Mouse (Mus musculus) midbrain, embryonic 12.5 days (tissue): ENCODE measurements around the gene Tfb1m. TPM values are rescaled to one million over a fixed set of nuclear protein-coding genes. Genes with fewer than 3 reads are reported as not detected.

ENCODE experiments used
- ATAC-seq: fragments of 200-750 bp; cut with Nextera tagmentation; 2 replicates; pipeline ENCODE4 v1.8.0; 2017; ENCODE audit warnings: low read depth, moderate TSS enrichment, moderate library complexity; ENCODE audit not compliant: low FRiP score
- H3K27ac ChIP-seq: fragments of 300-500 bp; sonication (generic); replicated peaks from 2 replicates; pipeline ENCODE4 v1.5.1; 2016; ENCODE audit warnings: mild to moderate bottlenecking
- H3K27me3 ChIP-seq: fragments of 300-500 bp; sonication (generic); 2 replicates; pipeline ENCODE4 v1.6.1; 2016; ENCODE audit warnings: mild to moderate bottlenecking
- H3K36me3 ChIP-seq: fragments of 300-500 bp; sonication (generic); 2 replicates; pipeline ENCODE4 v1.6.1; 2016
- H3K4me1 ChIP-seq: fragments of 300-500 bp; sonication (generic); 2 replicates; pipeline ENCODE4 v1.6.1; 2016
- H3K4me2 ChIP-seq: fragments of 300-500 bp; sonication (generic); replicated peaks from 2 replicates; pipeline ENCODE4 v1.6.1; 2016; ENCODE audit warnings: mild to moderate bottlenecking, moderate library complexity
- H3K4me3 ChIP-seq: fragments of 300-500 bp; sonication (generic); 2 replicates; pipeline ENCODE4 v1.5.1; 2016; ENCODE audit warnings: mild to moderate bottlenecking
- H3K9ac ChIP-seq: fragments of 300-500 bp; sonication (generic); replicated peaks from 2 replicates; pipeline ENCODE4 v1.6.1; 2016; ENCODE audit warnings: mild to moderate bottlenecking, moderate library complexity
- H3K9me3 ChIP-seq: fragments of 300-500 bp; sonication (generic); 2 replicates; pipeline ENCODE4 v1.6.1; 2016; ENCODE audit warnings: mild to moderate bottlenecking
- WGBS: fragments of 180-500 bp; shearing (Covaris S2); methylation state at CpG from one replicate; pipeline ENCODE4 v1.1.7; 2016; 5-methylcytosine and 5-hydroxymethylcytosine counted together
- polyA plus RNA-seq: library from polyadenylated mRNA; unstranded; fragments of >200 nt; fragmentation: Nextera tagmentation; extraction: Ambion mirVana; gene quantifications from 2 replicates; pipeline ENCODE4 v1.2.1, GENCODE M21; 2016

Gene Tfb1m
- polyA plus RNA-seq, result 15.9 and 16.3 TPM in 2 replicates

GRCm38 (mm10) chr17:3557331-3558311 lies at the start of gene Tfb1m:
Tfb1m (minus strand) TSS chr17:3557781.
- ATAC-seq, result peak; percentile 100
- Histone ChIP-seq H3K9me3 (no peaks in the 10 kb centered on the region), H3K4me1 (peaks cover 8% of the 10 kb centered on the region), H3K4me2 (peak within 1 kb of the TSS; percentile 66), H3K9ac (peak within 1 kb of the TSS; percentile 53), H3K27me3 (no peaks in the 10 kb centered on the region), H3K36me3 (no peaks in the 10 kb centered on the region), H3K27ac (peak within 1 kb of the TSS; percentile 76), H3K4me3 (peak within 1 kb of the TSS; percentile 65)
- WGBS, result under 1% methylated on average over 60 of the region's 60 CpGs

GRCm38 (mm10) chr17:3602954-3603672 lies 45.5 kb upstream of the Tfb1m start:
- no peak overlapping the region for H3K4me2 ChIP-seq
- WGBS, result 91% methylated on average over 6 of the region's 6 CpGs
- no peaks in the 10 kb centered on the region for H3K36me3 ChIP-seq
- H3K27ac ChIP-seq, result no peak overlapping the region
- H3K9ac ChIP-seq, result no peak overlapping the region
- no peak overlapping the region for H3K4me3 ChIP-seq
- no peaks in the 10 kb centered on the region for H3K27me3 ChIP-seq
- no peak for ATAC-seq
- no peaks in the 10 kb centered on the region for H3K9me3 ChIP-seq
- H3K4me1 ChIP-seq, result no peaks in the 10 kb centered on the region

- ATAC-seq, result no peak
- Histone ChIP-seq H3K27ac (no peak overlapping the region), H3K4me3 (no peak overlapping the region), H3K4me2 (no peak overlapping the region), H3K9me3 (no peaks in the 10 kb centered on the region), H3K9ac (no peak overlapping the region), H3K4me1 (no peaks in the 10 kb centered on the region), H3K36me3 (no peaks in the 10 kb centered on the region), H3K27me3 (no peaks in the 10 kb centered on the region)
- 78% methylated on average over 1 of the region's 1 CpGs for WGBS
Observed at GRCm38 (mm10) chr17:3598393-3598792, 40.8 kb upstream of the Tfb1m start.

GRCm38 (mm10) chr17:3597866-3598265 lies 40.3 kb upstream of the Tfb1m start:
- Histone ChIP-seq H3K9me3 (no peaks in the 10 kb centered on the region), H3K36me3 (no peaks in the 10 kb centered on the region), H3K4me1 (no peaks in the 10 kb centered on the region), H3K27ac (no peak overlapping the region), H3K4me3 (no peak overlapping the region), H3K27me3 (no peaks in the 10 kb centered on the region), H3K9ac (no peak overlapping the region), H3K4me2 (no peak overlapping the region)
- ATAC-seq, result no peak
- WGBS, result 75% methylated on average over 1 of the region's 1 CpGs

- no peak overlapping the region for H3K4me2 ChIP-seq
- H3K9ac ChIP-seq, result no peak overlapping the region
- no peaks in the 10 kb centered on the region for H3K27me3 ChIP-seq
- ATAC-seq, result no peak
- H3K27ac ChIP-seq, result no peak overlapping the region
- no peaks in the 10 kb centered on the region for H3K9me3 ChIP-seq
- 94% methylated on average over 1 of the region's 1 CpGs for WGBS
- no peaks in the 10 kb centered on the region for H3K4me1 ChIP-seq
- H3K36me3 ChIP-seq, result no peaks in the 10 kb centered on the region
- no peak overlapping the region for H3K4me3 ChIP-seq
Observed at GRCm38 (mm10) chr17:3597130-3597529, 39.5 kb upstream of the Tfb1m start.

GRCm38 (mm10) chr17:3570876-3571275 lies 13.3 kb upstream of the Tfb1m start:
- Histone ChIP-seq H3K36me3 (no peaks in the 10 kb centered on the region), H3K4me1 (no peaks in the 10 kb centered on the region), H3K4me2 (no peak overlapping the region; the same call in 1 of the 2 replicates), H3K4me3 (no peak overlapping the region), H3K27ac (no peak overlapping the region), H3K27me3 (no peaks in the 10 kb centered on the region), H3K9me3 (no peaks in the 10 kb centered on the region), H3K9ac (no peak overlapping the region)
- ATAC-seq, result no peak
- WGBS, result 8% methylated on average over 12 of the region's 12 CpGs

GRCm38 (mm10) chr17:3562405-3562804 lies 4.8 kb upstream of the Tfb1m start:
- Histone ChIP-seq H3K9me3 (no peaks in the 10 kb centered on the region), H3K27ac (no peak overlapping the region), H3K36me3 (no peaks in the 10 kb centered on the region), H3K4me2 (no peak overlapping the region), H3K4me1 (no peaks in the 10 kb centered on the region; the same call in 1 of the 2 replicates), H3K4me3 (no peak overlapping the region), H3K27me3 (no peaks in the 10 kb centered on the region), H3K9ac (no peak overlapping the region)
- 56% methylated on average over 8 of the region's 8 CpGs for WGBS
- ATAC-seq, result no peak

GRCm38 (mm10) chr17:3560534-3560933 lies 3.0 kb upstream of the Tfb1m start:
- WGBS, result 75% methylated on average over 3 of the region's 3 CpGs
- H3K27me3 ChIP-seq, result no peaks in the 10 kb centered on the region
- H3K36me3 ChIP-seq, result no peaks in the 10 kb centered on the region
- H3K9me3 ChIP-seq, result no peaks in the 10 kb centered on the region
- no peak overlapping the region for H3K4me2 ChIP-seq
- no peak overlapping the region for H3K9ac ChIP-seq
- no peak overlapping the region for H3K4me3 ChIP-seq
- no peak overlapping the region for H3K27ac ChIP-seq
- ATAC-seq, result no peak
- H3K4me1 ChIP-seq, result peaks cover 8% of the 10 kb centered on the region

GRCm38 (mm10) chr17:3558356-3558870 lies 832 bp upstream of the Tfb1m start:
- Histone ChIP-seq H3K36me3 (no peaks in the 10 kb centered on the region), H3K27ac (peak overlapping the region; percentile 39; the same call in 1 of the 2 replicates), H3K4me1 (peaks cover 8% of the 10 kb centered on the region), H3K9ac (no peak overlapping the region), H3K9me3 (no peaks in the 10 kb centered on the region), H3K4me2 (peak overlapping the region; percentile 66), H3K27me3 (no peaks in the 10 kb centered on the region), H3K4me3 (peak overlapping the region; percentile 65)
- WGBS, result 73% methylated on average over 9 of the region's 9 CpGs
- no peak for ATAC-seq

- Histone ChIP-seq H3K9me3 (no peaks in the 10 kb centered on the region), H3K9ac (no peak overlapping the region), H3K27me3 (no peaks in the 10 kb centered on the region), H3K4me2 (no peak overlapping the region), H3K4me3 (no peak overlapping the region), H3K4me1 (peaks cover 8% of the 10 kb centered on the region), H3K27ac (no peak overlapping the region), H3K36me3 (no peaks in the 10 kb centered on the region)
- no peak for ATAC-seq
- WGBS, result 94% methylated on average over 1 of the region's 1 CpGs
Observed at GRCm38 (mm10) chr17:3556251-3556650, 1.3 kb downstream of the Tfb1m start.

GRCm38 (mm10) chr17:3547725-3548124 lies 9.9 kb downstream of the Tfb1m start:
- ATAC-seq, result no peak
- H3K9ac ChIP-seq, result no peak overlapping the region
- no peaks in the 10 kb centered on the region for H3K27me3 ChIP-seq
- H3K4me1 ChIP-seq, result 0 out of 2 replicates have a peak, but pooled peaks cover 2% of the 10 kb centered on the region
- no peak overlapping the region for H3K4me2 ChIP-seq
- peaks cover under 1% of the 10 kb centered on the region; the same call in 1 of the 2 replicates for H3K36me3 ChIP-seq
- 75% methylated on average over 7 of the region's 7 CpGs for WGBS
- no peak overlapping the region for H3K4me3 ChIP-seq
- no peaks in the 10 kb centered on the region for H3K9me3 ChIP-seq
- H3K27ac ChIP-seq, result no peak overlapping the region

GRCm38 (mm10) chr17:3541033-3541432 lies 16.5 kb downstream of the Tfb1m start:
- Histone ChIP-seq H3K4me2 (no peak overlapping the region), H3K4me1 (no peaks in the 10 kb centered on the region), H3K9me3 (no peaks in the 10 kb centered on the region), H3K27ac (no peak overlapping the region), H3K36me3 (peaks cover 9% of the 10 kb centered on the region; the same call in 1 of the 2 replicates), H3K27me3 (no peaks in the 10 kb centered on the region), H3K9ac (no peak overlapping the region), H3K4me3 (no peak overlapping the region)
- 95% methylated on average over 5 of the region's 5 CpGs for WGBS
- no peak for ATAC-seq
